Mouse (Mus musculus) CD8-positive naive resting alpha-beta T cell, adult 57 days (primary cell): ENCODE results near the gene Gtf3c5. TPM values are rescaled to one million over a fixed set of nuclear protein-coding genes. Genes with fewer than 3 reads are reported as not detected.

Source experiments
- total RNA-seq: library from RNA; stranded (reverse); gene quantifications from one replicate; pipeline ENCODE4 v1.2.4, GENCODE M21; 2023

Gtf3c5 gene
- total RNA-seq = 28.1 TPM

DNA sequence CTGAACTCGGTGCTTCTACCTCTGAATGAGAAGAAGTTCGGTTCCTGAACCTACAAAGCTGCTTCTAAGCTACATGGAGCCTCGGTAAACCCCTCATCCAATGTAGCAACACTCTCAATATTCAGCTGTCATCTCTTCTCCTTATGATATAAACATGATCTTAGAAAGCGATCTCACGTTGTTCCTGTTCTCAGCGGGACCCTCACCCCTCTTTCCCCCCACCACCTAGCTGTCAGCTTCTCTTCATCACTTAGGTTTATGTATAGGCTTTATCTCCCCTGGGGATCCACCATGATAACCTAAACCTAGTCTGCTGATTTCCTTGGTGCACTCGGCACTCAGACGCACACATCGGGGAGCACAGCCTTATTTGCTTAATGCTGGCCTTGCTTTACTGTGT is at the start of gene Gtf3c5:
Gtf3c5 (minus strand) TSS at position 101 of the 400 bp plus-strand sequence.

DNA sequence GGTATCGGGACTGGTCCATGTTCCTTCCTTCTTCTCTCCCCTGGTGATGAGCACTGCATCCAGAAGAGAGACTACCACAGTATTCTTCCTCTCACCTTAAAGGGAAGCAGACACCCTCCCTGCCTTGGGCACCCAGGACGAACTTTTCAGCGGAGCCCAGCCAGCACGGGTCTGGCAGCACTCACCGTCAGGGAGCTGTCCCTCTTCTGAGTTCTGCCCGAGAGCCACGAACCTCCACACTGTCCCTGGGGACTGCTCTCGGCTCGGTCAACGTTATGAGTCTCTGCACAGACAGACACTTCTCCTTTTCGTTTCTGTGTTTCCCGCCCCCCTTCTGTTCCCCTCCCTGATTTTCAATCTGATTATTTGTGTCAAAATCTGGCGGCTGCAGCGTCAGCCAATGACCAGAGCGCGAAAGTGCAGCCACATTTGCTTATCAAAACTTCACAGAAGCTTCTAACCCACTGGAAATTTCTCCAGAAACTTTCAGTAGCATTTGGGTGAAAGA is 38.2 kb upstream of the Gtf3c5 start, which contains the start of gene Gfi1b:
Gfi1b (minus strand) TSS at position 319 of the 508 bp plus-strand sequence.

GRCm38 (mm10) chr2:28563303-28563702 is 20.2 kb downstream of the Gtf3c5 start, which contains the start of gene Cel:
Cel (minus strand) TSS chr2:28563403.

Other genes with a start within 250 kb of the Gtf3c5 start
- 0.12 TPM for gene Ppp1r26, start 137.0 kb downstream of the Gtf3c5 start, total RNA-seq
- gene 1700007K13Rik, start 117.4 kb downstream of the Gtf3c5 start, total RNA-seq = not detected
- gene Mrps2, start 115.7 kb downstream of the Gtf3c5 start, total RNA-seq = 23.2 TPM
- gene Gbgt1, start 86.9 kb downstream of the Gtf3c5 start, total RNA-seq = 0.64 TPM
- not detected for gene Gm10134, start 77.7 kb downstream of the Gtf3c5 start, total RNA-seq
- 50.5 TPM for gene Ralgds, start 70.6 kb downstream of the Gtf3c5 start, total RNA-seq
- 6.8 TPM for gene Cel, start 20.3 kb downstream of the Gtf3c5 start, total RNA-seq
- gene Gfi1b, start 38.2 kb upstream of the Gtf3c5 start, total RNA-seq = 0.52 TPM
- gene Tsc1, start 57.5 kb upstream of the Gtf3c5 start, total RNA-seq = 57.1 TPM
- gene Spaca9, start 116.0 kb upstream of the Gtf3c5 start, total RNA-seq = not detected
- not detected for gene Ak8, start 116.4 kb upstream of the Gtf3c5 start, total RNA-seq